Mouse (Mus musculus) small intestine, adult 2 months (tissue): ENCODE measurements at regions not wholly inside any gene's neighbourhood (a gene's known extent, or its start where the extent isn't known, plus 50 kb on each side); places are given as distances from the start of the nearest gene placed in this dataset.

Source experiments
- H3K27ac ChIP-seq: fragments of 200-500 bp; 2 replicates; pipeline ENCODE4 v1.5.1; 2012; ENCODE audit warnings: low read depth, low read length, control low read depth, inconsistent platforms; ENCODE audit not compliant: insufficient read depth
- H3K27me3 ChIP-seq: fragments of 200-500 bp; 2 replicates; pipeline ENCODE4 v1.6.1; 2012; ENCODE audit warnings: mild to moderate bottlenecking, moderate library complexity, low read length, inconsistent platforms; ENCODE audit not compliant: control insufficient read depth, insufficient read depth
- H3K36me3 ChIP-seq: fragments of 200-500 bp; 2 replicates; pipeline ENCODE4 v1.6.1; 2012; ENCODE audit warnings: mild to moderate bottlenecking, low read length, control low read depth, inconsistent platforms; ENCODE audit not compliant: control insufficient read depth, insufficient read depth
- H3K4me1 ChIP-seq: fragments of 200-500 bp; 2 replicates; pipeline ENCODE4 v1.6.1; 2012; ENCODE audit warnings: low read length, inconsistent platforms, mixed read lengths; ENCODE audit not compliant: control insufficient read depth, insufficient read depth, insufficient read length
- H3K4me3 ChIP-seq: fragments of 200-500 bp; 2 replicates; pipeline ENCODE4 v1.5.1; 2012; ENCODE audit warnings: low read depth, mild to moderate bottlenecking, control low read depth, inconsistent platforms, low read length, moderate library complexity
- CTCF ChIP-seq: fragments of 200-500 bp; IDR thresholded peaks from 2 replicates; pipeline ENCODE4 v1.5.1; 2012; ENCODE audit warnings: low read depth, mild to moderate bottlenecking, control low read depth, inconsistent platforms, low read length, moderate library complexity, mixed read lengths; ENCODE audit not compliant: insufficient replicate concordance, insufficient read length; ENCODE audit errors: extremely low read depth
- POLR2A ChIP-seq: fragments of 200-500 bp; IDR thresholded peaks from 2 replicates; pipeline ENCODE4 v1.6.1; 2012; ENCODE audit warnings: low read depth, mild to moderate bottlenecking, control low read depth, inconsistent platforms, low read length, moderate library complexity
- WGBS: fragments of 180-500 bp; shearing (Covaris S2); methylation state at CpG from one replicate; pipeline ENCODE4 v1.1.7; 2018; 5-methylcytosine and 5-hydroxymethylcytosine counted together

- Histone ChIP-seq H3K36me3 (no peaks in the 10 kb centered on the region), H3K27me3 (no peaks in the 10 kb centered on the region), H3K4me3 (no peak overlapping the region), H3K4me1 (no peaks in the 10 kb centered on the region), H3K27ac (no peak overlapping the region)
- 25% methylated on average over 5 of the region's 5 CpGs for WGBS
- TF ChIP-seq CTCF (no peak), POLR2A (no peak)
Observed at GRCm38 (mm10) chr11:114513446-114513845, 154.9 kb upstream of the Rpl38 start.

DNA sequence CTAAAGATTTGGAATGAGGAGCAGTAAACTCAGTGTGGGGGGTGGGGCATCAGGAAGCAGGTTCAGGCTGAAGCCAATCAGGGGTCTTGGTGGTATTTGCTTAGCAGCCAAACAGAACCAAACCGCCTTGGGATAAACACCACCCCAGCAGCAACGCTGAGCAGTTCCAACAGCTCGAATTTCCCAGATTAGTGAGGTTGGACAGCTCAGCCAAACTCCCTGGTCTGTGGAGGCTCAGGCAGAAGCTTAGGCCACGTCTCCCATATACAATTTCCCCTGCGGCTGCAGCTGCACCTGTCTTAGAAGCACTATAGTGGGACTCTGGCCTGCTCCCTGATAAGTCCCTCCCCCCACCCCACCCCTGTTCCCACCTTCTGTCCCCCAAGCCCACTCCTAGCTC is 156.3 kb upstream of the Rpl38 start:
- Histone ChIP-seq H3K27ac (no peak overlapping the region), H3K36me3 (no peaks in the 10 kb centered on the region), H3K27me3 (no peaks in the 10 kb centered on the region), H3K4me1 (no peaks in the 10 kb centered on the region), H3K4me3 (no peak overlapping the region)
- TF ChIP-seq POLR2A, result no peak
- TF ChIP-seq CTCF, result no peak
- 32% methylated on average over 5 of the region's 5 CpGs for WGBS

DNA sequence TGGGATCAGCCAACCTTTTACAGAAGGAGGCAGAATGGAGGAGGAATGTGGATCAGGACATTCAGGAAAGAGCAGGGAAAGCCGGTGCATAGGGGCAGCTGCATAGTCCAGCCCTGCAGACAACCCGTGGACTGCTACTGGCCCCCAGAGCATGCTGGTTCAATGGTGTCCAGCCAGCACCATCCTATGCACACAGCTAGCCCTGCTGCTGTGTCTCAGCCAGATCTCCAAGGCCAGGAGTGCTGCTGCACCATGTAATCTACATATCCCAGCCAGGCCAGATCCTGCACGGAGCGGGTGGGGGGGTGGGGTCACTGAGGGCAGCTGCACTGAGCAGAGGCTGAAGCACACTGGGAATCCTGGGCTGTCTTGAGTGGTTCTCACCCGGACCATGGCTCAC is 165.8 kb upstream of the Rpl38 start:
- Histone ChIP-seq H3K4me1 (peaks cover 4% of the 10 kb centered on the region; the same call in 1 of the 2 replicates), H3K27me3 (no peaks in the 10 kb centered on the region), H3K36me3 (no peaks in the 10 kb centered on the region), H3K27ac (no peak overlapping the region), H3K4me3 (no peak overlapping the region)
- TF ChIP-seq POLR2A, result no peak
- no peak for TF ChIP-seq CTCF
- WGBS, result 33% methylated on average over 5 of the region's 5 CpGs

GRCm38 (mm10) chr11:114501869-114502540 is 166.3 kb upstream of the Rpl38 start:
- Histone ChIP-seq H3K4me1 (peaks cover 4% of the 10 kb centered on the region; the same call in 1 of the 2 replicates), H3K27me3 (no peaks in the 10 kb centered on the region), H3K36me3 (no peaks in the 10 kb centered on the region), H3K4me3 (no peak overlapping the region), H3K27ac (no peak overlapping the region)
- TF ChIP-seq CTCF, result no peak
- no peak for TF ChIP-seq POLR2A
- 56% methylated on average over 5 of the region's 5 CpGs for WGBS

DNA sequence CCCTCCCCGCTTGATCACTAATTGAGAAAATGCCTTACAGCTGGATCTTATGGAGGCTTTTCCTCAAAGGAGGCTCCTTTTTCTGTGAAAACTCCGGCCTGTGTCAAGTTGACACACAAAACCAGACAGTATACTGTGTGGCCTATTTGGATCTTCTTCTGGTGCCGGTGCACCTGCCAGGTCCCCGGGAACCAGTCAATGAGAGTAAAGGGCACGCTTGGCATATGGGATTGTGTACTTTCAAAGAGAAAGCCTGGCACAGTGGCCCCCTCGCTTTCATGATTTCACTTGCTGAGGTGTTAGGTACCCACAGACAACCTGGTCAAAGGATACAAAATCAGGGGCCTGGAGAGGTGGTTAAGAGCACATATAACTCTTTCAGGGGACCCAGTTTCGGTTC is 167.9 kb upstream of the Rpl38 start:
- Histone ChIP-seq H3K4me1 (peaks cover 4% of the 10 kb centered on the region; the same call in 1 of the 2 replicates), H3K4me3 (no peak overlapping the region), H3K27me3 (no peaks in the 10 kb centered on the region), H3K27ac (no peak overlapping the region), H3K36me3 (no peaks in the 10 kb centered on the region)
- TF ChIP-seq CTCF, result no peak
- TF ChIP-seq POLR2A, result no peak
- WGBS, result 94% methylated on average over 7 of the region's 7 CpGs

DNA sequence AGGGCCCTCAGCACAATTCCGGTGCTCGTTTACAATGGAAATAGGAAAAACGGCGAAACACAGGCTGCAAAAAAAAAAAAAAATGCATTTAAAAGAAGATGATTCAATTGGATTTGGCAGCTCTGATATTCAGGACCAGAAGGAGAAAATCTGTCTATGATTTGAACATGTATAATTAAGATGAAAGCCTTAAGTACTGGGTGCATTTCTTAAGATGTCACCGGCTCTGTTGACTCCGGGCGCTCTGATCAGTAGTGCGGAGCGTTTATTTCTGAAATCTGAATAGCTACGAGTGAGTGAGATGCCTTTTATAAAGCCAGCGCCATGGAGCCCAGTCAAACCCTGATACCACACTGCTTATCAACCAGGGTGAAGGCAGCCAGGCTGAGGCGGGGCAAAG is 168.7 kb upstream of the Rpl38 start:
- peaks cover 4% of the 10 kb centered on the region; the same call in 1 of the 2 replicates for H3K4me1 ChIP-seq
- 88% methylated on average over 12 of the region's 12 CpGs for WGBS
- TF ChIP-seq POLR2A (no peak), CTCF (no peak)

DNA sequence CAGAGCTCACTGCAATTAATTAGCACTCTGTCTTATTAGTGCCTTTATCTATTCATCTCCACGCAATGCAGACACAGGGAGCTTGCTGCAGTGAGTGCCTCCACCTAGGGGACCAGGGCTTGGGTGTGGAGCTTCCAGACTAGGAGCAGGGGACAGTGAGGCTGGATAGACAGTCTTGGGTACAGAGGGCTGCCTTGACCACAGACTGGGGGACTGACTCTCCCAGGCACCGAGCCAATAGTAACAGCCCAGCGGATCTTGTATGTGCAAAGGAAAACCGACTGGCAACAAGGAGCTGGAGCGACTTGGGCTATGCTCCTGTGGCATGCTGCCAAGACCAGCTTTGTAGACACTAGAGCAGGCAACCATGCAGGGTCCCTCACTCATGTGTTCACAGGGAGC is 172.8 kb upstream of the Rpl38 start:
- 37% methylated on average over 5 of the region's 5 CpGs for WGBS
- no peaks in the 10 kb centered on the region for H3K27me3 ChIP-seq
- peaks cover 8% of the 10 kb centered on the region; the same call in 1 of the 2 replicates for H3K4me1 ChIP-seq
- H3K4me3 ChIP-seq, result no peak overlapping the region
- no peaks in the 10 kb centered on the region for H3K36me3 ChIP-seq
- no peak for TF ChIP-seq CTCF
- no peak for TF ChIP-seq POLR2A
- H3K27ac ChIP-seq, result no peak overlapping the region

More for the DNA sequence above, 168.7 kb upstream of the Rpl38 start:
- Histone ChIP-seq H3K27me3 (no peaks in the 10 kb centered on the region), H3K27ac (no peak overlapping the region), H3K36me3 (no peaks in the 10 kb centered on the region), H3K4me3 (no peak overlapping the region)
